Mouse (Mus musculus): Measurements from ENCODE around the gene Ubash3b. TPM values are rescaled to one million over a fixed set of nuclear protein-coding genes. Genes with fewer than 3 reads are reported as not detected.
A peak's percentile ranks its signal among the peaks of the same experiment; 100 is the strongest.

The Ubash3b gene
- polyA plus RNA-seq, 1 experiment, result 1.6 TPM

GRCm38 (mm10) chr9:41168206-41168605, 6.7 kb upstream of the Ubash3b start:
- no peak for TF ChIP-seq POLR2A (IDR thresholded peaks at IDR 0.05; ENCODE audit: low read depth, low read length)
- TF ChIP-seq CTCF (IDR thresholded peaks at IDR 0.05; ENCODE audit: extremely low read depth, insufficient read length, insufficient replicate concordance, low read depth, low read length), result no peak
- no peak overlapping the region for H3K27ac ChIP-seq (ENCODE audit: insufficient read depth, low read depth, low read length)
- 84% methylated on average over 6 of the region's 6 CpGs for WGBS

GRCm38 (mm10) chr9:41166886-41167285, 5.4 kb upstream of the Ubash3b start:
- 58% methylated on average over 10 of the region's 10 CpGs for WGBS
- Histone ChIP-seq H3K36me3 (ENCODE audit: control insufficient read depth, insufficient read depth, low read length) (no peaks in the 10 kb centered on the region), H3K27ac (ENCODE audit: insufficient read depth, low read depth, low read length) (no peak overlapping the region), H3K4me3 (ENCODE audit: low read depth, low read length) (no peak overlapping the region), H3K4me1 (ENCODE audit: control insufficient read depth, insufficient read depth, insufficient read length, low read length) (no peaks in the 10 kb centered on the region), H3K27me3 (ENCODE audit: control insufficient read depth, insufficient read depth, low read length) (no peaks in the 10 kb centered on the region)
- TF ChIP-seq CTCF (IDR thresholded peaks at IDR 0.05; ENCODE audit: extremely low read depth, insufficient read length, insufficient replicate concordance, low read depth, low read length) (no peak), POLR2A (IDR thresholded peaks at IDR 0.05; ENCODE audit: low read depth, low read length) (no peak)

More at GRCm38 (mm10) chr9:41168206-41168605, 6.7 kb upstream of the Ubash3b start:
- no peaks in the 10 kb centered on the region for H3K36me3 ChIP-seq (ENCODE audit: control insufficient read depth, insufficient read depth, low read length)
- no peaks in the 10 kb centered on the region for H3K27me3 ChIP-seq (ENCODE audit: control insufficient read depth, insufficient read depth, low read length)
- no peak overlapping the region for H3K4me3 ChIP-seq (ENCODE audit: low read depth, low read length)
- H3K4me1 ChIP-seq (ENCODE audit: control insufficient read depth, insufficient read depth, insufficient read length, low read length), result peaks cover 2% of the 10 kb centered on the region; the same call in 1 of the 2 replicates

GRCm38 (mm10) chr9:41162363-41162762, 866 bp upstream of the Ubash3b start:
- no peaks in the 10 kb centered on the region for H3K27me3 ChIP-seq (ENCODE audit: control insufficient read depth, insufficient read depth, low read length)
- H3K4me1 ChIP-seq (ENCODE audit: control insufficient read depth, insufficient read depth, insufficient read length, low read length), result peaks cover 8% of the 10 kb centered on the region; the same call in 1 of the 2 replicates
- no peaks in the 10 kb centered on the region for H3K36me3 ChIP-seq (ENCODE audit: control insufficient read depth, insufficient read depth, low read length)
- H3K27ac ChIP-seq (ENCODE audit: insufficient read depth, low read depth, low read length), result no peak overlapping the region
- TF ChIP-seq POLR2A (IDR thresholded peaks at IDR 0.05; ENCODE audit: low read depth, low read length), result no peak
- TF ChIP-seq CTCF (IDR thresholded peaks at IDR 0.05; ENCODE audit: extremely low read depth, insufficient read length, insufficient replicate concordance, low read depth, low read length), result no peak
- no peak overlapping the region for H3K4me3 ChIP-seq (ENCODE audit: low read depth, low read length)
- WGBS, result 61% methylated on average over 4 of the region's 4 CpGs

GRCm38 (mm10) chr9:41160536-41161176, 841 bp downstream of the Ubash3b start:
- Histone ChIP-seq H3K4me1 (ENCODE audit: control insufficient read depth, insufficient read depth, insufficient read length, low read length) (peaks cover 8% of the 10 kb centered on the region; the same call in 1 of the 2 replicates), H3K27ac (ENCODE audit: insufficient read depth, low read depth, low read length) (no peak overlapping the region), H3K27me3 (ENCODE audit: control insufficient read depth, insufficient read depth, low read length) (no peaks in the 10 kb centered on the region), H3K36me3 (ENCODE audit: control insufficient read depth, insufficient read depth, low read length) (no peaks in the 10 kb centered on the region), H3K4me3 (ENCODE audit: low read depth, low read length) (no peak overlapping the region)
- 55% methylated on average over 7 of the region's 7 CpGs for whole genome bisulfite sequencing
- TF ChIP-seq POLR2A (IDR thresholded peaks at IDR 0.05; ENCODE audit: low read depth, low read length), result no peak
- no peak for TF ChIP-seq CTCF (IDR thresholded peaks at IDR 0.05; ENCODE audit: extremely low read depth, insufficient read length, insufficient replicate concordance, low read depth, low read length)

GRCm38 (mm10) chr9:41159223-41159622, 2.3 kb downstream of the Ubash3b start:
- no peak for TF ChIP-seq POLR2A (IDR thresholded peaks at IDR 0.05; ENCODE audit: low read depth, low read length)
- H3K27ac ChIP-seq (ENCODE audit: insufficient read depth, low read depth, low read length), result no peak overlapping the region
- H3K4me1 ChIP-seq (ENCODE audit: control insufficient read depth, insufficient read depth, insufficient read length, low read length), result peaks cover 8% of the 10 kb centered on the region; the same call in 1 of the 2 replicates
- WGBS, result 89% methylated on average over 2 of the region's 2 CpGs
- H3K4me3 ChIP-seq (ENCODE audit: low read depth, low read length), result no peak overlapping the region
- H3K27me3 ChIP-seq (ENCODE audit: control insufficient read depth, insufficient read depth, low read length), result no peaks in the 10 kb centered on the region
- H3K36me3 ChIP-seq (ENCODE audit: control insufficient read depth, insufficient read depth, low read length), result no peaks in the 10 kb centered on the region

- no peak overlapping the region for H3K27ac ChIP-seq (ENCODE audit: insufficient read depth, low read depth, low read length)
- peaks cover 8% of the 10 kb centered on the region; the same call in 1 of the 2 replicates for H3K4me1 ChIP-seq (ENCODE audit: control insufficient read depth, insufficient read depth, insufficient read length, low read length)
- no peak for TF ChIP-seq CTCF (IDR thresholded peaks at IDR 0.05; ENCODE audit: extremely low read depth, insufficient read length, insufficient replicate concordance, low read depth, low read length)
- TF ChIP-seq POLR2A (IDR thresholded peaks at IDR 0.05; ENCODE audit: low read depth, low read length), result no peak
- H3K27me3 ChIP-seq (ENCODE audit: control insufficient read depth, insufficient read depth, low read length), result no peaks in the 10 kb centered on the region
- peak overlapping the region; percentile 95 for H3K4me3 ChIP-seq (ENCODE audit: low read depth, low read length)
- WGBS, result 29% methylated on average over 15 of the region's 15 CpGs
- H3K36me3 ChIP-seq (ENCODE audit: control insufficient read depth, insufficient read depth, low read length), result no peaks in the 10 kb centered on the region
Measured at GRCm38 (mm10) chr9:41157872-41158567, 3.5 kb downstream of the Ubash3b start.
